Mouse (Mus musculus) midbrain, embryonic 13.5 days (tissue): Measurements from ENCODE around the gene Pafah1b2. TPM values are rescaled to one million over a fixed set of nuclear protein-coding genes. Genes with fewer than 3 reads are reported as not detected.

ENCODE experiments used
- ATAC-seq: fragments of 200-750 bp; cut with Nextera tagmentation; 2 replicates; pipeline ENCODE4 v1.8.0; 2017; ENCODE audit warnings: mild to moderate bottlenecking, moderate TSS enrichment, moderate library complexity
- H3K27ac ChIP-seq: fragments of 300-500 bp; sonication (generic); 2 replicates; pipeline ENCODE4 v1.5.1; 2015; ENCODE audit warnings: inconsistent platforms, mild to moderate bottlenecking, moderate library complexity
- H3K27me3 ChIP-seq: fragments of 300-500 bp; sonication (generic); 2 replicates; pipeline ENCODE4 v1.6.1; 2015; ENCODE audit warnings: mild to moderate bottlenecking, inconsistent platforms
- H3K36me3 ChIP-seq: fragments of 300-500 bp; sonication (generic); 2 replicates; pipeline ENCODE4 v1.6.1; 2015; ENCODE audit warnings: mild to moderate bottlenecking, inconsistent platforms
- H3K4me1 ChIP-seq: fragments of 300-500 bp; sonication (generic); replicated peaks from 2 replicates; pipeline ENCODE4 v1.6.1; 2015; ENCODE audit warnings: inconsistent platforms
- H3K4me2 ChIP-seq: fragments of 300-500 bp; sonication (generic); replicated peaks from 2 replicates; pipeline ENCODE4 v1.6.1; 2015; ENCODE audit warnings: moderate library complexity, mild to moderate bottlenecking, inconsistent platforms
- H3K4me3 ChIP-seq: fragments of 300-500 bp; sonication (generic); replicated peaks from 2 replicates; pipeline ENCODE4 v1.5.1; 2015; ENCODE audit warnings: mild to moderate bottlenecking, inconsistent platforms
- H3K9ac ChIP-seq: fragments of 300-500 bp; sonication (generic); replicated peaks from 2 replicates; pipeline ENCODE4 v1.6.1; 2015; ENCODE audit warnings: mild to moderate bottlenecking, inconsistent platforms
- H3K9me3 ChIP-seq: fragments of 300-500 bp; sonication (generic); 2 replicates; pipeline ENCODE4 v1.6.1; 2016; ENCODE audit warnings: mild to moderate bottlenecking, inconsistent platforms
- WGBS: fragments of 180-500 bp; shearing (Covaris S2); methylation state at CpG from one replicate; pipeline ENCODE4 v1.1.7; 2015; 5-methylcytosine and 5-hydroxymethylcytosine counted together
- polyA plus RNA-seq: library from polyadenylated mRNA; unstranded; fragments of >200 nt; fragmentation: Nextera tagmentation; extraction: Ambion mirVana; gene quantifications from 2 replicates; pipeline ENCODE4 v1.2.1, GENCODE M21; 2015

Gene Pafah1b2
- polyA plus RNA-seq, 1 experiment from 2014 or later = 303 TPM

- ATAC-seq = no peak
- WGBS = 95% methylated on average over 13 of the region's 13 CpGs
- Histone ChIP-seq H3K27ac (no peak overlapping the region), H3K9me3 (no peaks in the 10 kb centered on the region), H3K27me3 (no peaks in the 10 kb centered on the region), H3K4me2 (no peak overlapping the region), H3K4me1 (0 out of 2 replicates have a peak, but pooled peaks cover 4% of the 10 kb centered on the region), H3K9ac (no peak overlapping the region), H3K4me3 (no peak overlapping the region), H3K36me3 (peaks cover 4% of the 10 kb centered on the region; the same call in 1 of the 2 replicates)
Measured at GRCm38 (mm10) chr9:46038786-46039185, 26.3 kb upstream of the Pafah1b2 start.

- Histone ChIP-seq H3K36me3 (peaks cover 4% of the 10 kb centered on the region; the same call in 1 of the 2 replicates), H3K4me3 (no peak overlapping the region), H3K4me1 (0 out of 2 replicates have a peak, but pooled peaks cover 4% of the 10 kb centered on the region), H3K9ac (no peak overlapping the region), H3K9me3 (no peaks in the 10 kb centered on the region), H3K4me2 (no peak overlapping the region), H3K27ac (no peak overlapping the region), H3K27me3 (no peaks in the 10 kb centered on the region)
- 97% methylated on average over 8 of the region's 8 CpGs for WGBS
- ATAC-seq = no peak
Measured at GRCm38 (mm10) chr9:46036881-46037280, 24.4 kb upstream of the Pafah1b2 start.

GRCm38 (mm10) chr9:46035290-46035871 lies 22.9 kb upstream of the Pafah1b2 start:
- Histone ChIP-seq H3K9ac (no peak overlapping the region), H3K27ac (no peak overlapping the region), H3K4me3 (no peak overlapping the region), H3K36me3 (peaks cover 3% of the 10 kb centered on the region; the same call in 1 of the 2 replicates), H3K27me3 (no peaks in the 10 kb centered on the region), H3K4me1 (0 out of 2 replicates have a peak, but pooled peaks cover 6% of the 10 kb centered on the region), H3K4me2 (no peak overlapping the region), H3K9me3 (no peaks in the 10 kb centered on the region)
- WGBS = 81% methylated on average over 9 of the region's 9 CpGs
- ATAC-seq = no peak

- Histone ChIP-seq H3K9ac (no peak overlapping the region), H3K36me3 (no peaks in the 10 kb centered on the region), H3K4me1 (0 out of 2 replicates have a peak, but pooled peaks cover 6% of the 10 kb centered on the region), H3K27ac (no peak overlapping the region), H3K27me3 (no peaks in the 10 kb centered on the region), H3K4me2 (no peak overlapping the region), H3K4me3 (no peak overlapping the region), H3K9me3 (no peaks in the 10 kb centered on the region)
- 92% methylated on average over 3 of the region's 3 CpGs for WGBS
- no peak for ATAC-seq
Measured at GRCm38 (mm10) chr9:46033862-46034261, 21.4 kb upstream of the Pafah1b2 start.

GRCm38 (mm10) chr9:46033058-46033457 lies 20.6 kb upstream of the Pafah1b2 start:
- Histone ChIP-seq H3K4me1 (peaks cover 9% of the 10 kb centered on the region), H3K4me2 (no peak overlapping the region), H3K4me3 (no peak overlapping the region), H3K27ac (no peak overlapping the region), H3K9ac (no peak overlapping the region), H3K27me3 (no peaks in the 10 kb centered on the region), H3K9me3 (no peaks in the 10 kb centered on the region), H3K36me3 (no peaks in the 10 kb centered on the region)
- 95% methylated on average over 1 of the region's 1 CpGs for WGBS
- no peak for ATAC-seq

GRCm38 (mm10) chr9:46032190-46032589 lies 19.7 kb upstream of the Pafah1b2 start:
- H3K4me1 ChIP-seq = peaks cover 15% of the 10 kb centered on the region
- 75% methylated on average over 6 of the region's 6 CpGs for WGBS
- no peaks in the 10 kb centered on the region for H3K36me3 ChIP-seq
- H3K9ac ChIP-seq = no peak overlapping the region
- no peak overlapping the region for H3K4me3 ChIP-seq
- no peaks in the 10 kb centered on the region for H3K27me3 ChIP-seq
- no peak for ATAC-seq
- no peak overlapping the region for H3K27ac ChIP-seq
- H3K4me2 ChIP-seq = no peak overlapping the region
- no peaks in the 10 kb centered on the region for H3K9me3 ChIP-seq

GRCm38 (mm10) chr9:46030968-46031367 lies 18.5 kb upstream of the Pafah1b2 start:
- Histone ChIP-seq H3K4me3 (no peak overlapping the region), H3K9me3 (no peaks in the 10 kb centered on the region), H3K4me1 (peaks cover 15% of the 10 kb centered on the region), H3K27ac (no peak overlapping the region), H3K36me3 (no peaks in the 10 kb centered on the region), H3K4me2 (no peak overlapping the region), H3K27me3 (no peaks in the 10 kb centered on the region), H3K9ac (no peak overlapping the region)
- WGBS = 91% methylated on average over 6 of the region's 6 CpGs
- ATAC-seq = no peak

GRCm38 (mm10) chr9:46030184-46030583 lies 17.7 kb upstream of the Pafah1b2 start:
- no peaks in the 10 kb centered on the region for H3K27me3 ChIP-seq
- no peak for ATAC-seq
- no peaks in the 10 kb centered on the region for H3K36me3 ChIP-seq
- no peaks in the 10 kb centered on the region for H3K9me3 ChIP-seq
- no peak overlapping the region for H3K4me3 ChIP-seq
- WGBS = 87% methylated on average over 5 of the region's 5 CpGs
- H3K4me1 ChIP-seq = peaks cover 11% of the 10 kb centered on the region
- no peak overlapping the region for H3K27ac ChIP-seq
- H3K9ac ChIP-seq = no peak overlapping the region
- no peak overlapping the region for H3K4me2 ChIP-seq

GRCm38 (mm10) chr9:46029534-46029933 lies 17.0 kb upstream of the Pafah1b2 start:
- 77% methylated on average over 6 of the region's 6 CpGs for WGBS
- H3K9ac ChIP-seq = no peak overlapping the region
- H3K27ac ChIP-seq = no peak overlapping the region
- no peak overlapping the region for H3K4me3 ChIP-seq
- no peak for ATAC-seq
- H3K36me3 ChIP-seq = no peaks in the 10 kb centered on the region
- H3K4me2 ChIP-seq = no peak overlapping the region
- peaks cover 11% of the 10 kb centered on the region for H3K4me1 ChIP-seq
- no peaks in the 10 kb centered on the region for H3K27me3 ChIP-seq
- H3K9me3 ChIP-seq = no peaks in the 10 kb centered on the region

GRCm38 (mm10) chr9:46027994-46028393 lies 15.5 kb upstream of the Pafah1b2 start:
- Histone ChIP-seq H3K27me3 (no peaks in the 10 kb centered on the region), H3K9ac (no peak overlapping the region), H3K27ac (no peak overlapping the region), H3K4me3 (no peak overlapping the region), H3K4me1 (peaks cover 11% of the 10 kb centered on the region), H3K9me3 (no peaks in the 10 kb centered on the region), H3K36me3 (no peaks in the 10 kb centered on the region), H3K4me2 (no peak overlapping the region)
- ATAC-seq = no peak
- 25% methylated on average over 8 of the region's 8 CpGs for WGBS

- no peak overlapping the region for H3K4me3 ChIP-seq
- H3K27ac ChIP-seq = no peak overlapping the region
- no peaks in the 10 kb centered on the region for H3K9me3 ChIP-seq
- 91% methylated on average over 9 of the region's 9 CpGs for WGBS
- H3K4me1 ChIP-seq = peaks cover 11% of the 10 kb centered on the region
- no peaks in the 10 kb centered on the region for H3K36me3 ChIP-seq
- no peaks in the 10 kb centered on the region for H3K27me3 ChIP-seq
- H3K9ac ChIP-seq = no peak overlapping the region
- no peak for ATAC-seq
- no peak overlapping the region for H3K4me2 ChIP-seq
Measured at GRCm38 (mm10) chr9:46026058-46026849, 13.8 kb upstream of the Pafah1b2 start.

GRCm38 (mm10) chr9:46023591-46023990 lies 11.1 kb upstream of the Pafah1b2 start:
- 97% methylated on average over 11 of the region's 11 CpGs for WGBS
- ATAC-seq = no peak
- no peaks in the 10 kb centered on the region for H3K9me3 ChIP-seq

More at GRCm38 (mm10) chr9:46023591-46023990, 11.1 kb upstream of the Pafah1b2 start:
- Histone ChIP-seq H3K27ac (no peak overlapping the region), H3K27me3 (no peaks in the 10 kb centered on the region), H3K4me3 (no peak overlapping the region), H3K36me3 (peaks cover 5% of the 10 kb centered on the region; the same call in 1 of the 2 replicates), H3K9ac (no peak overlapping the region), H3K4me2 (no peak overlapping the region), H3K4me1 (peaks cover 17% of the 10 kb centered on the region)
